8 mouse cellular contexts compared by ENCODE assay signal in the genomic region with DNA sequence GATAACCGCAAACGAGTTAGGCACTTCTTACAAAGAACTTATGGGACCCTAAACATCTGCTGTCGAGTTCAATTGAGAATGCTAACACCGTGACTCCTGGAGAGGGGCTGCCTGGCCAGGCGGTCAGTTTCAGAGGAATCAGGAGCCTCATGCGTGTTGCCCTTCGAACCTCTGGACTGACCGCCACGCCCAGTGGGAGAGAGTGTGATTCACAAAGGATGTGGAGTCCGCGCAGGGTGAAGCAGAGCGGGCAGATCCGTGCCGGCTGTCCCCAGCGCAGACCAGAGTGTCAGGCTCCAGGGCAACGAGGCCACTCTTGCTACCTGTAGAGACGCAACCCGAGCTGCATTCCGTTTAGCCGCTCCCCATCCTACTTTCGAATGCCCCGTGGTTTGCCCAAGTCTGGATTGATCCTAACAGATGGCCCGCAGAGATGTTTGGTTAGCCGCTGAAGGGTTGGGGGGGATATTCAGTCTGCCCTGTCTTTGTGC. TPM values are rescaled to one million over a fixed set of nuclear protein-coding genes. Genes with fewer than 3 reads are reported as not detected.
DNase-seq lines count a peak whose midpoint lies in the region; ATAC-seq and TF ChIP-seq lines count a peak whose summit lies in the region.

No protein-coding gene starts in this region.

- H3K36me3 ChIP-seq in intestine, postnatal 0 days (ENCODE audit: control insufficient read depth, insufficient read depth) = no peaks in the 10 kb centered on the region
- no peaks in the 10 kb centered on the region for H3K36me3 ChIP-seq in liver, embryonic 14.5 days (replicated peaks; ENCODE audit: control insufficient read depth, insufficient read depth, low read depth)
- H3K36me3 ChIP-seq in stomach, embryonic 15.5 days = no peaks in the 10 kb centered on the region

- peak overlapping the region; percentile 67 for H3K9ac ChIP-seq in intestine, postnatal 0 days (ENCODE audit: low read depth, low read length)
- peak overlapping the region; percentile 72 for H3K9ac ChIP-seq in liver, embryonic 14.5 days (replicated peaks)
- peak overlapping the region; percentile 63 for H3K9ac ChIP-seq in stomach, embryonic 15.5 days

- no peak for TF ChIP-seq CTCF in intestine, postnatal 0 days (IDR thresholded peaks at IDR 0.05; ENCODE audit: low read depth)
- TF ChIP-seq CTCF in liver, embryonic 14.5 days (IDR thresholded peaks at IDR 0.05; ENCODE audit: low read depth) = no peak

- peak overlapping the region; percentile 82 for H3K4me2 ChIP-seq in intestine, postnatal 0 days (replicated peaks; ENCODE audit: low read depth)
- H3K4me2 ChIP-seq in liver, embryonic 14.5 days (ENCODE audit: low read depth) = peak overlapping the region; percentile 85
- peak overlapping the region; percentile 75 for H3K4me2 ChIP-seq in stomach, embryonic 15.5 days

- WGBS in intestine, postnatal 0 days = under 1% methylated on average over 24 of the region's 24 CpGs
- under 1% methylated on average over 24 of the region's 24 CpGs for WGBS in liver, embryonic 14.5 days (ENCODE audit: insufficient replicate concordance)
- WGBS in stomach, embryonic 15.5 days = under 1% methylated on average over 24 of the region's 24 CpGs

- DNase-seq in 416B (ENCODE audit: low read depth) = peak; percentile 85
- DNase-seq in adrenal gland, adult 18-20 months (ENCODE audit: low spot score in 2 of 2) = peak; percentile 64 to 70
- DNase-seq in embryo, embryonic 10.5 days (ENCODE audit: low spot score) = peak; percentile 86
- peak; percentile 30 to 59 for DNase-seq in gastrocnemius, postnatal 4 days (ENCODE audit: low spot score in 2 of 2)
- DNase-seq in liver, embryonic 14.5 days (ENCODE audit: low read depth in 3 of 3, low spot score in 3 of 3) = peak in 2 of 3 experiments; percentile 49 to 64
- DNase-seq in natural killer cell, adult 2 months (ENCODE audit: low spot score in 2 of 2) = peak; percentile 59 to 69

- 0 out of 2 replicates have a peak, but pooled peaks have one; percentile 3 for TF ChIP-seq EP300 in liver, embryonic 14.5 days (IDR thresholded peaks at IDR 0.05; ENCODE audit: low read depth)

- H3K4me1 ChIP-seq in intestine, postnatal 0 days (replicated peaks; ENCODE audit: control insufficient read depth, insufficient read depth, low read length) = no peaks in the 10 kb centered on the region
- H3K4me1 ChIP-seq in liver, embryonic 14.5 days (replicated peaks; ENCODE audit: control insufficient read depth in 2 of 2, insufficient read depth in 2 of 2, low read length in 1 of 2) = peaks cover 10 to 21% of the 10 kb centered on the region in 2 experiments
- H3K4me1 ChIP-seq in stomach, embryonic 15.5 days = peaks cover 9% of the 10 kb centered on the region; the same call in 1 of the 2 replicates

- no peaks in the 10 kb centered on the region for H3K9me3 ChIP-seq in intestine, postnatal 0 days (ENCODE audit: control insufficient read depth)
- H3K9me3 ChIP-seq in liver, embryonic 14.5 days (ENCODE audit: control insufficient read depth, low read length) = no peaks in the 10 kb centered on the region
- no peaks in the 10 kb centered on the region for H3K9me3 ChIP-seq in stomach, embryonic 15.5 days

- peak; percentile 58 for ATAC-seq in intestine, postnatal 0 days
- ATAC-seq in liver, embryonic 14.5 days (ENCODE audit: insufficient read depth) = peak; percentile 8; the same call in 1 of the 2 replicates
- ATAC-seq in stomach, embryonic 15.5 days (ENCODE audit: insufficient read depth, low FRiP score, low read depth) = peak; percentile 16; the same call in 1 of the 2 replicates

- H3K27me3 ChIP-seq in intestine, postnatal 0 days (replicated peaks; ENCODE audit: control insufficient read depth, insufficient read depth, low read length) = no peaks in the 10 kb centered on the region
- no peaks in the 10 kb centered on the region for H3K27me3 ChIP-seq in liver, embryonic 14.5 days (ENCODE audit: control insufficient read depth, insufficient read depth, low read length)
- H3K27me3 ChIP-seq in stomach, embryonic 15.5 days (replicated peaks) = no peaks in the 10 kb centered on the region

- H3K27ac ChIP-seq in intestine, postnatal 0 days (ENCODE audit: low read depth, low read length) = peak overlapping the region; percentile 93
- peak overlapping the region; percentile 68 for H3K27ac ChIP-seq in liver, embryonic 14.5 days
- peak overlapping the region; percentile 91 for H3K27ac ChIP-seq in stomach, embryonic 15.5 days

- peak overlapping the region; percentile 56 for H3K4me3 ChIP-seq in intestine, postnatal 0 days (ENCODE audit: low read depth, low read length)
- peak overlapping the region; percentile 63 to 83 for H3K4me3 ChIP-seq in liver, embryonic 14.5 days (ENCODE audit: insufficient read depth in 1 of 2, low read depth in 2 of 2, low read length in 2 of 2)
- peak overlapping the region; percentile 69 for H3K4me3 ChIP-seq in stomach, embryonic 15.5 days (replicated peaks)

RNA-seq across cellular contexts. Expression of gene Olfr1423, which starts 30.8 kb away (rescaled TPM):
- not detected for total RNA-seq in adrenal gland, adult 18-20 months (2021)
- total RNA-seq in gastrocnemius, postnatal 4 days (2021) = not detected
- not detected in 2 replicates for polyA plus RNA-seq in intestine, postnatal 0 days (2015; fragmentation: Nextera tagmentation; extraction: Ambion mirVana)
- not detected in 2 replicates for polyA plus RNA-seq in liver, embryonic 14.5 days (2012; rRNA removed)
- polyA plus RNA-seq in liver, embryonic 14.5 days (2014; fragmentation: Nextera tagmentation; extraction: Ambion mirVana) = not detected in 2 replicates
- polyA plus RNA-seq in stomach, embryonic 15.5 days (2015; fragmentation: Nextera tagmentation; extraction: Ambion mirVana) = not detected in 2 replicates

RNA-seq across cellular contexts. Expression of gene Osbp, which starts 44.6 kb away (rescaled TPM):
- 10 to 100 TPM; 61.3 to 90.1 TPM for total RNA-seq in adrenal gland, adult 18-20 months (2021)
- 10 to 100 TPM; 80.6 to 85.0 TPM for total RNA-seq in gastrocnemius, postnatal 4 days (2021)
- 6.2 and 6.9 TPM in 2 replicates for polyA plus RNA-seq in intestine, postnatal 0 days (2015; fragmentation: Nextera tagmentation; extraction: Ambion mirVana)
- 8.2 and 11.7 TPM in 2 replicates for polyA plus RNA-seq in liver, embryonic 14.5 days (2012; rRNA removed)
- 3.9 and 5.0 TPM in 2 replicates for polyA plus RNA-seq in liver, embryonic 14.5 days (2014; fragmentation: Nextera tagmentation; extraction: Ambion mirVana)
- polyA plus RNA-seq in stomach, embryonic 15.5 days (2015; fragmentation: Nextera tagmentation; extraction: Ambion mirVana) = 4.9 and 5.0 TPM in 2 replicates

RNA-seq across cellular contexts. Expression of gene Olfr1424, which starts 52.2 kb away (rescaled TPM):
- not detected for total RNA-seq in adrenal gland, adult 18-20 months (2021)
- total RNA-seq in gastrocnemius, postnatal 4 days (2021) = not detected
- polyA plus RNA-seq in intestine, postnatal 0 days (2015; fragmentation: Nextera tagmentation; extraction: Ambion mirVana) = not detected in 2 replicates
- polyA plus RNA-seq in liver, embryonic 14.5 days (2012; rRNA removed) = not detected in 2 replicates
- polyA plus RNA-seq in liver, embryonic 14.5 days (2014; fragmentation: Nextera tagmentation; extraction: Ambion mirVana) = not detected in 2 replicates
- polyA plus RNA-seq in stomach, embryonic 15.5 days (2015; fragmentation: Nextera tagmentation; extraction: Ambion mirVana) = not detected in 2 replicates

Comparison
In these comparisons a context has a peak if more than half of its experiments do, and no peak if none do; other contexts are left out.
1. Peak in every context shown above with its lines: DNase-seq, ATAC-seq, H3K4me3 ChIP-seq and H3K27ac ChIP-seq.
2. ATAC-seq: peak in every context shown above with its lines; median percentile 58 in intestine, postnatal 0 days; 16 in stomach, embryonic 15.5 days; 8 in liver, embryonic 14.5 days.